Mouse (Mus musculus) embryonic fibroblast, embryonic 13.5 days (primary cell): ENCODE measurements at regions not wholly inside any gene's neighbourhood (a gene's known extent, or its start where the extent isn't known, plus 50 kb on each side); places are given as distances from the start of the nearest gene placed in this dataset.

Experiments
- CTCF ChIP-seq: IDR thresholded peaks from 2 replicates; pipeline ENCODE4 v1.5.1; 2011; ENCODE audit warnings: mild to moderate bottlenecking, control low read depth, low read length, moderate library complexity, borderline replicate concordance; ENCODE audit not compliant: insufficient read depth
- POLR2A ChIP-seq: IDR thresholded peaks from 2 replicates; pipeline ENCODE4 v1.6.1; 2011; ENCODE audit warnings: low read depth, mild to moderate bottlenecking, control low read depth, low read length, moderate library complexity

GRCm38 (mm10) chr5:111869011-111869410 lies 135.3 kb downstream of the Gm26897 start:
- TF ChIP-seq CTCF (no peak), POLR2A (no peak)
